ENCODE assay signal across 13 mouse cellular contexts in genomic region chr1:143853691-143854115, GRCm38 (mm10).
A peak's percentile ranks its signal among the peaks of the same experiment; 100 is the strongest.
DNase-seq lines count a peak whose midpoint lies in the region; ATAC-seq and TF ChIP-seq lines count a peak whose summit lies in the region.
"Had no signal": no experiment of that assay in that cellular context is flagged by ENCODE, and none has a peak within 500 bp of the region (broad histone marks: within the 10 kb centered on the region; RNA-seq: fewer than 3 reads in every experiment).

No protein-coding gene starts in this region.

- no peaks in the 10 kb centered on the region for H3K79me2 ChIP-seq in MEL (ENCODE audit: control insufficient read depth, insufficient read depth, low read length, poor library complexity)

- ATAC-seq in hindbrain, embryonic 12.5 days (ENCODE audit: low FRiP score): 0 out of 2 replicates have a peak, but pooled peaks have one; percentile 26
- ATAC-seq in hindbrain, postnatal 0 days: no peak
- 0 out of 2 replicates have a peak, but pooled peaks have one; percentile 34 for ATAC-seq in hindbrain, embryonic 14.5 days (ENCODE audit: low FRiP score)
- no peak for ATAC-seq in kidney, embryonic 14.5 days (ENCODE audit: low FRiP score, low TSS enrichment)
- ATAC-seq: forebrain, postnatal 0 days; intestine, embryonic 15.5 days had no signal

- no peak overlapping the region for H3K9ac ChIP-seq in hindbrain, embryonic 12.5 days
- H3K9ac ChIP-seq in hindbrain, postnatal 0 days (replicated peaks; ENCODE audit: low read length): no peak overlapping the region
- H3K9ac ChIP-seq in MEL (ENCODE audit: control insufficient read depth, low read depth, low read length, poor library complexity, severe bottlenecking): no peak overlapping the region; the same call in 1 of the 2 replicates
- no peak overlapping the region for H3K9ac ChIP-seq in hindbrain, embryonic 14.5 days
- no peak overlapping the region for H3K9ac ChIP-seq in kidney, embryonic 14.5 days (ENCODE audit: low read depth, low read length)
- H3K9ac ChIP-seq: embryonic facial prominence, embryonic 15.5 days; forebrain, postnatal 0 days; intestine, embryonic 15.5 days; liver, embryonic 14.5 days had no signal

- no peak for TF ChIP-seq POLR2A in MEL (IDR thresholded peaks at IDR 0.05; ENCODE audit: control insufficient read depth in 1 of 2, insufficient read depth in 1 of 2, low read depth in 1 of 2, low read length in 2 of 2, poor library complexity in 1 of 2)

- H3K4me2 ChIP-seq in hindbrain, embryonic 12.5 days (replicated peaks): no peak overlapping the region
- H3K4me2 ChIP-seq in hindbrain, postnatal 0 days (ENCODE audit: low read depth, low read length): no peak overlapping the region
- H3K4me2 ChIP-seq in hindbrain, embryonic 14.5 days (replicated peaks): no peak overlapping the region
- no peak overlapping the region for H3K4me2 ChIP-seq in kidney, embryonic 14.5 days (replicated peaks; ENCODE audit: low read depth, low read length)
- H3K4me2 ChIP-seq: embryonic facial prominence, embryonic 15.5 days; intestine, embryonic 15.5 days had no signal

- no peak for TF ChIP-seq CTCF in hindbrain, postnatal 0 days (IDR thresholded peaks at IDR 0.05; ENCODE audit: low read depth)
- TF ChIP-seq CTCF in MEL (IDR thresholded peaks at IDR 0.05 in 2 of 3, conservative IDR thresholded peaks at IDR 0.05 in 1 of 3; ENCODE audit: control insufficient read depth in 1 of 3, insufficient read depth in 1 of 3, low read depth in 2 of 3, low read length in 3 of 3, poor library complexity in 1 of 3, severe bottlenecking in 1 of 3): no peak

- no peaks in the 10 kb centered on the region for H3K27me3 ChIP-seq in hindbrain, embryonic 12.5 days
- H3K27me3 ChIP-seq in hindbrain, postnatal 0 days (ENCODE audit: insufficient read depth, low read length): no peaks in the 10 kb centered on the region
- no peaks in the 10 kb centered on the region for H3K27me3 ChIP-seq in MEL (ENCODE audit: control insufficient read depth in 1 of 2, insufficient read depth in 2 of 2, low read length in 2 of 2)
- H3K27me3 ChIP-seq in hindbrain, embryonic 14.5 days (ENCODE audit: control insufficient read depth, insufficient read depth, low read length): no peaks in the 10 kb centered on the region
- H3K27me3 ChIP-seq in kidney, embryonic 14.5 days (ENCODE audit: control insufficient read depth, insufficient read depth, low read length): no peaks in the 10 kb centered on the region
- H3K27me3 ChIP-seq: embryonic facial prominence, embryonic 15.5 days; intestine, embryonic 15.5 days had no signal

- WGBS in hindbrain, embryonic 12.5 days: 79% methylated on average over 8 of the region's 8 CpGs
- 75% methylated on average over 8 of the region's 8 CpGs for WGBS in hindbrain, postnatal 0 days
- WGBS in hindbrain, embryonic 14.5 days: 72% methylated on average over 8 of the region's 8 CpGs
- 55% methylated on average over 8 of the region's 8 CpGs for WGBS in kidney, embryonic 14.5 days

- peak in 1 of 2 experiments; percentile 67; a peak in 2 of 4 replicates for TF ChIP-seq EP300 in MEL (IDR thresholded peaks at IDR 0.05; ENCODE audit: low read depth in 1 of 2, low read length in 2 of 2)

- no peak overlapping the region for H3K27ac ChIP-seq in hindbrain, embryonic 12.5 days
- H3K27ac ChIP-seq in hindbrain, postnatal 0 days: no peak overlapping the region
- peak overlapping the region; percentile 16; the same call in 1 of the 2 replicates for H3K27ac ChIP-seq in MEL (ENCODE audit: control insufficient read depth, low read depth, low read length)
- no peak overlapping the region for H3K27ac ChIP-seq in hindbrain, embryonic 14.5 days
- no peak overlapping the region for H3K27ac ChIP-seq in kidney, embryonic 14.5 days (ENCODE audit: low read depth, low read length)
- H3K27ac ChIP-seq: embryonic facial prominence, embryonic 15.5 days; intestine, embryonic 15.5 days; liver, embryonic 14.5 days had no signal

- DNase-seq in hindbrain, postnatal 0 days (ENCODE audit: low spot score): no peak
- DNase-seq in 3T3-L1 (ENCODE audit: low read depth, low spot score) (peak; percentile 41), MEL (ENCODE audit: low read depth, low spot score) (peak; percentile 57)
- no peak for DNase-seq in hindbrain, embryonic 14.5 days (ENCODE audit: low spot score)
- DNase-seq in kidney, postnatal 4 days: no peak
- DNase-seq: cerebellum, adult 9-10 months; forebrain, postnatal 0 days; kidney, postnatal 36 days had no signal

- H3K4me3 ChIP-seq in hindbrain, embryonic 12.5 days: no peak overlapping the region
- no peak overlapping the region for H3K4me3 ChIP-seq in hindbrain, postnatal 0 days (ENCODE audit: low read length)
- H3K4me3 ChIP-seq in MEL (ENCODE audit: control insufficient read depth in 1 of 2, insufficient read depth in 1 of 2, low read depth in 2 of 2, low read length in 2 of 2): 0 out of 4 replicates have a peak overlapping the region, but pooled peaks of 1 of the 2 experiments have one; percentile 8
- H3K4me3 ChIP-seq in hindbrain, embryonic 14.5 days (replicated peaks; ENCODE audit: low read length): no peak overlapping the region
- H3K4me3 ChIP-seq in kidney, embryonic 14.5 days (ENCODE audit: low read length): no peak overlapping the region
- H3K4me3 ChIP-seq: embryonic facial prominence, embryonic 15.5 days; intestine, embryonic 15.5 days had no signal

- no peak for TF ChIP-seq RAD21 in MEL (IDR thresholded peaks at IDR 0.05; ENCODE audit: low read depth, low read length)

- no peaks in the 10 kb centered on the region for H3K36me3 ChIP-seq in hindbrain, embryonic 12.5 days
- H3K36me3 ChIP-seq in hindbrain, postnatal 0 days (ENCODE audit: insufficient read depth, low read length): no peaks in the 10 kb centered on the region
- peaks cover 0 to 8% of the 10 kb centered on the region in 2 experiments; a peak in 2 of 4 replicates for H3K36me3 ChIP-seq in MEL (ENCODE audit: control insufficient read depth in 1 of 2, insufficient read depth in 2 of 2, low read length in 2 of 2)
- no peaks in the 10 kb centered on the region for H3K36me3 ChIP-seq in hindbrain, embryonic 14.5 days (replicated peaks; ENCODE audit: control insufficient read depth, insufficient read depth)
- no peaks in the 10 kb centered on the region for H3K36me3 ChIP-seq in kidney, embryonic 14.5 days (ENCODE audit: control insufficient read depth, insufficient read depth, low read length)
- H3K36me3 ChIP-seq: embryonic facial prominence, embryonic 15.5 days; intestine, embryonic 15.5 days had no signal

- 0 out of 2 replicates have a peak, but pooled peaks cover 4% of the 10 kb centered on the region for H3K4me1 ChIP-seq in hindbrain, embryonic 12.5 days
- no peaks in the 10 kb centered on the region for H3K4me1 ChIP-seq in hindbrain, postnatal 0 days (ENCODE audit: insufficient read depth, low read length)
- peaks cover 0 to 8% of the 10 kb centered on the region in 2 experiments; a peak in 2 of 4 replicates for H3K4me1 ChIP-seq in MEL (ENCODE audit: control insufficient read depth in 1 of 2, insufficient read depth in 2 of 2, low read length in 2 of 2)
- peaks cover 9% of the 10 kb centered on the region; the same call in 1 of the 2 replicates for H3K4me1 ChIP-seq in hindbrain, embryonic 14.5 days (replicated peaks; ENCODE audit: control insufficient read depth, insufficient read depth, low read length)
- H3K4me1 ChIP-seq in kidney, embryonic 14.5 days (ENCODE audit: control insufficient read depth, insufficient read depth, low read length): no peaks in the 10 kb centered on the region
- H3K4me1 ChIP-seq: embryonic facial prominence, embryonic 15.5 days; intestine, embryonic 15.5 days had no signal

- no peaks in the 10 kb centered on the region for H3K9me3 ChIP-seq in hindbrain, embryonic 12.5 days (replicated peaks)
- H3K9me3 ChIP-seq in hindbrain, postnatal 0 days (ENCODE audit: low read length): no peaks in the 10 kb centered on the region
- H3K9me3 ChIP-seq in MEL (replicated peaks; ENCODE audit: insufficient read depth, low read length): no peaks in the 10 kb centered on the region
- H3K9me3 ChIP-seq in hindbrain, embryonic 14.5 days (ENCODE audit: control insufficient read depth, low read length): no peaks in the 10 kb centered on the region
- no peaks in the 10 kb centered on the region for H3K9me3 ChIP-seq in kidney, embryonic 14.5 days (ENCODE audit: control insufficient read depth, low read length)
- H3K9me3 ChIP-seq: embryonic facial prominence, embryonic 15.5 days; intestine, embryonic 15.5 days had no signal

TF ChIP-seq in MEL, 35 proteins besides CTCF, POLR2A, EP300 and RAD21:
- TF ChIP-seq GATA1 (IDR thresholded peaks at IDR 0.05; ENCODE audit: low read depth, low read length) (peak; percentile 42), NELFE (IDR thresholded peaks at IDR 0.05; ENCODE audit: low read depth, low read length) (no peak), KAT2A (conservative IDR thresholded peaks at IDR 0.05; ENCODE audit: low read depth, low read length) (no peak), ETS1 (IDR thresholded peaks at IDR 0.05; ENCODE audit: low read depth, low read length) (peak; percentile 35)
TF ChIP-seq in MEL: peak in this region for 2.

Comparison
In these comparisons a context has a peak if more than half of its experiments do, and no peak if none do; other contexts are left out.
1. ATAC-seq: peak in hindbrain, embryonic 12.5 days (single experiment) and hindbrain, embryonic 14.5 days (single experiment); none in hindbrain, postnatal 0 days (single experiment) and kidney, embryonic 14.5 days (single experiment).
2. DNase-seq: peak in 3T3-L1 (single experiment) and MEL (single experiment); none in hindbrain, postnatal 0 days (single experiment), hindbrain, embryonic 14.5 days (single experiment) and kidney, postnatal 4 days (0 of 2).